Mouse (Mus musculus) embryonic fibroblast, embryonic 13.5 days (primary cell): ENCODE results near the gene Srr.

Experiments
- CTCF ChIP-seq: IDR thresholded peaks from 2 replicates; pipeline ENCODE4 v1.5.1; 2011; ENCODE audit warnings: mild to moderate bottlenecking, control low read depth, low read length, moderate library complexity, borderline replicate concordance; ENCODE audit not compliant: insufficient read depth
- POLR2A ChIP-seq: IDR thresholded peaks from 2 replicates; pipeline ENCODE4 v1.6.1; 2011; ENCODE audit warnings: low read depth, mild to moderate bottlenecking, control low read depth, low read length, moderate library complexity

DNA sequence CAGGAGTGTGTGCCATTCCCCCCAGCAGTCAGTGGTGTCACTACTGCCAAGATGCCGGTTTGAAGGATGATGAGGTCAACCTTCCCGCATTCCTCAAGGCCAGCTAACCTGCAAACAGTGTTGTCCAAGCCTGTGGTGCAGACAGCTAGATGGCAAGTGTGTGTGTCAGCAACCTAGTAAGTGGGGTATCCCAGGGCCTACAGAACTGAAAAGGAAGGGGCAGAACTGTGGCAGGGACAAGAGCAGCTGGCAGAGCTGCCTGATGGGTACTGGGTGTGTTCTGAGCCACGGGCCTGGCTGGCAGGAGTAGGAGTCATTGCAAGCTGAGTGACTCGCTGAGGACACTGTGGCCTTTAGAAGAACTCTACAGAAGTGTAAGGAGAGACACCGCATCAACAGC lies 63.6 kb downstream of the Srr start:
- TF ChIP-seq POLR2A (no peak), CTCF (no peak)
